Mouse (Mus musculus): ENCODE results near the gene Hist1h4f. TPM values are rescaled to one million over a fixed set of nuclear protein-coding genes. Genes with fewer than 3 reads are reported as not detected.
"Not testable (repeated sequence)": the region's sequence is repeated elsewhere in the genome, so short reads cannot be mapped to it uniquely, and the experiment has no call there.

Hist1h4f gene
- polyA plus RNA-seq, 1 experiment from 2014 or later, result 2.7 TPM

GRCm38 (mm10) chr13:23541497-23541896 lies 10.0 kb downstream of the Hist1h4f start:
- no peaks in the 10 kb centered on the region for H3K9me3 ChIP-seq (ENCODE audit: low read depth, low read length)
- ATAC-seq (ENCODE audit: insufficient read depth) (no peak), DNase-seq (no peak)
- H3K27me3 ChIP-seq (ENCODE audit: insufficient read depth, low read length), result no peaks in the 10 kb centered on the region
- 0 out of 2 replicates have a peak, but pooled peaks cover 3% of the 10 kb centered on the region for H3K4me1 ChIP-seq (ENCODE audit: insufficient read depth)
- H3K9ac ChIP-seq, result no peak overlapping the region; the same call in 1 of the 2 replicates
- H3K27ac ChIP-seq (ENCODE audit: low read depth), result no peak overlapping the region
- no peak for TF ChIP-seq CTCF (IDR thresholded peaks at IDR 0.05; ENCODE audit: low read depth)
- WGBS, result 80% methylated on average over 3 of the region's 3 CpGs
- no peak overlapping the region for H3K4me3 ChIP-seq (ENCODE audit: low read depth, low read length)
- H3K4me2 ChIP-seq, result peak overlapping the region; percentile 86
- no peaks in the 10 kb centered on the region for H3K36me3 ChIP-seq (ENCODE audit: insufficient read depth)

GRCm38 (mm10) chr13:23539821-23540220 lies 11.6 kb downstream of the Hist1h4f start:
- H3K36me3 ChIP-seq (ENCODE audit: insufficient read depth); ATAC-seq (ENCODE audit: insufficient read depth); DNase-seq; H3K9ac ChIP-seq; H3K4me3 ChIP-seq (ENCODE audit: low read depth, low read length); H3K4me1 ChIP-seq (ENCODE audit: insufficient read depth); H3K4me2 ChIP-seq; H3K27me3 ChIP-seq (ENCODE audit: insufficient read depth, low read length); H3K9me3 ChIP-seq (ENCODE audit: low read depth, low read length); H3K27ac ChIP-seq (ENCODE audit: low read depth): not testable (repeated sequence)
- 71% methylated on average over 1 of the region's 1 CpGs for WGBS

DNA sequence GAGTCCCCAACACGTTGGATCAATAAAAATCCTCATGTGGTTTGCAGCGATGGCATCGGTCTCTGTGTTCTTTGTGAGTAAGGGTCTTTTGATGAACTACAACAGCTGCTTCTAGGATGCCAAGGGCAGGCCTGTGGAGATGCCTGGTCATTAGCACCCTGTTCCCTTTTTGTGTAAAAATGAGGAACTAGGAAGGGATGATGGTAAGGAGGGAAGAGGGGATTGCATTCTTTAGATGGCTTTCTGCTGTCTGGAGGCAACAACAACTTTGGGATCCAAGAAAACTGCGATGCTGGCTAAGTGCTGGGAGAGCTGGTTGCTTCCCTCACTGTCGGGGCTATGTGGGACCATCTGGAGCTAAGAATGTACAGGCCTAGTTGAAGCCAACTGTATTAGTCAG lies 13.2 kb downstream of the Hist1h4f start:
- 76% methylated on average over 5 of the region's 5 CpGs for WGBS
- H3K4me2 ChIP-seq, result no peak overlapping the region

DNA sequence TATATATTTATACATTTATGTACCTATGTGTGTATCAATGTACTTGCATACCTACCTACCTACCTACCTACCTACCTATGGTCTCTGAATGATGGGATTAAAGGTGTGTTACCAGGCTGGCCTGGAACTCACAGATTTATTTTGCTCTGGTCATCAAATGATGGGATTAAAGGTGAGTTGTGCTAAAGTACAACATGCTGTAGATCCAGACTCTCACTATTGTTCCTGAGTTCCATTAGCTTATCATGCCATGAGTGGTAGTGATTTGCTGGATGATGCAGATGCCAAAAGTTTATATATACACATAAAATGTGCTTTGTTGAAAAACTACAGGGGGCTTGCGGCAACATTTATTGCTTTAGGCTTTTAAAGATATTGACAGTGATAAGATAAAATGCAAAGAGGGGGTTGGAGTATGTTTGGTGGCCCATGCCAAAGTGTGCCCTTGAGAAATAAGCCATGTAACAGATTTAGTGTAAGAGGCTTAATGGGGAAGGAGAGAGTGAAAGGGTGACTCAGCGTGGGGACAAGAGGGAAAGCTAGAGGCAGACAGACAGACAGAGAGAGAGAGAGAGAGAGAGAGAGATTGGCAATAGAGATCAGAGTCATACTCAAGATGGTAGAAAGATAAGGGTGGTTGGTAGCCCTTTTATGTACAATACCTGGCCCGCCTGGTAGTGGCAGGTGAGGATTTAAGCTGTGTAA lies 14.3 kb downstream of the Hist1h4f start:
- 59% methylated on average over 3 of the region's 3 CpGs for WGBS
- H3K27ac ChIP-seq (ENCODE audit: low read depth), result peak overlapping the region; percentile 99; the same call in 1 of the 2 replicates
- H3K4me3 ChIP-seq (ENCODE audit: low read depth, low read length), result peak overlapping the region; percentile 53
- no peaks in the 10 kb centered on the region for H3K36me3 ChIP-seq (ENCODE audit: insufficient read depth)
- peaks cover 13% of the 10 kb centered on the region; the same call in 1 of the 2 replicates for H3K4me1 ChIP-seq (ENCODE audit: insufficient read depth)
- no peak for ATAC-seq (ENCODE audit: insufficient read depth)
- H3K9me3 ChIP-seq (ENCODE audit: low read depth, low read length), result no peaks in the 10 kb centered on the region
- peak overlapping the region; percentile 63 for H3K4me2 ChIP-seq
- no peak for DNase-seq
- no peaks in the 10 kb centered on the region for H3K27me3 ChIP-seq (ENCODE audit: insufficient read depth, low read length)
- peak overlapping the region; percentile 75 for H3K9ac ChIP-seq
- no peak for TF ChIP-seq CTCF (IDR thresholded peaks at IDR 0.05; ENCODE audit: low read depth)

More for the DNA sequence above, 13.2 kb downstream of the Hist1h4f start:
- TF ChIP-seq CTCF (IDR thresholded peaks at IDR 0.05; ENCODE audit: low read depth), result no peak
- Histone ChIP-seq H3K4me3 (ENCODE audit: low read depth, low read length) (no peak overlapping the region), H3K27me3 (ENCODE audit: insufficient read depth, low read length) (no peaks in the 10 kb centered on the region), H3K27ac (ENCODE audit: low read depth) (no peak overlapping the region), H3K36me3 (ENCODE audit: insufficient read depth) (no peaks in the 10 kb centered on the region), H3K9me3 (ENCODE audit: low read depth, low read length) (no peaks in the 10 kb centered on the region), H3K9ac (no peak overlapping the region), H3K4me1 (ENCODE audit: insufficient read depth) (0 out of 2 replicates have a peak, but pooled peaks cover 3% of the 10 kb centered on the region)
- DNase-seq (no peak), ATAC-seq (ENCODE audit: insufficient read depth) (no peak)

DNA sequence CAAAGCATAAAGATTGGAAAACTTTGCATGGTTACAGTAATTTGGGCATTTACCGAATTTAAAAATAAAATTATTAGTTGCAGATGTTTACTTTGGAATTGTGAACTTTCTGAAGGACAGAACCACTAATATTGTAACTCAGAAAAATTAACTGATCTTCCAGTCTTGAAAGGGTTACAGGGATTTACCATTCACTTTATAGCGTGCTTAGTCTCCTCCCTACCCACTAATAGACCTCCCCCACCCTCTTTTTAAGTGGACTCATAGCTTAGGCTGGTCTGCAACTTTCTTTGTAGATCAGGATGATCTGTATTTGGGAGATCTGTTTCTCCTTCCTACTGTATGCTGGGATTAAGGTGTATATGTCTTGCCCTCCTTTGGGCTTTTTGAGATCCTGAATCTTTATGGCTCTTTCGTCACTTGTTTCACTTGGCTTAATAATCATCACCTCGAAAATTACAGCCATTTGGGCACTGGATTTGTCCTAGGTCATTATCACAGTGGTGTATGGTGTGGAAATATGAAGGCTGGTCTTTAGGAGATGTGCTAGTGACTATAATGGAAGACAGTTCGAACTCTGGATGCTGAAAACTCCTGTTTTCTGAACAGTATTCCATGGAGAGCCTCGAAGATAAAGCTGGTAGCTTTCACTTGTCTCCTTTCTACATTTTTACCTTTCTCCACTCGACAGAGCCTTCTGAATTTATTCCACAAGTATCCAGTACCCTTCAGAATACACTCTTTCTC lies 15.2 kb downstream of the Hist1h4f start:
- 11% methylated on average over 7 of the region's 7 CpGs for WGBS
- no peak for TF ChIP-seq CTCF (IDR thresholded peaks at IDR 0.05; ENCODE audit: low read depth)
- Histone ChIP-seq H3K27me3 (ENCODE audit: insufficient read depth, low read length) (no peaks in the 10 kb centered on the region), H3K4me3 (ENCODE audit: low read depth, low read length) (peak overlapping the region; percentile 53), H3K9ac (peak overlapping the region; percentile 75), H3K27ac (ENCODE audit: low read depth) (peak overlapping the region; percentile 99), H3K36me3 (ENCODE audit: insufficient read depth) (no peaks in the 10 kb centered on the region), H3K4me1 (ENCODE audit: insufficient read depth) (peaks cover 13% of the 10 kb centered on the region; the same call in 1 of the 2 replicates), H3K4me2 (peak overlapping the region; percentile 63), H3K9me3 (ENCODE audit: low read depth, low read length) (no peaks in the 10 kb centered on the region)
- peak; percentile 64 for DNase-seq
- ATAC-seq (ENCODE audit: insufficient read depth), result no peak

DNA sequence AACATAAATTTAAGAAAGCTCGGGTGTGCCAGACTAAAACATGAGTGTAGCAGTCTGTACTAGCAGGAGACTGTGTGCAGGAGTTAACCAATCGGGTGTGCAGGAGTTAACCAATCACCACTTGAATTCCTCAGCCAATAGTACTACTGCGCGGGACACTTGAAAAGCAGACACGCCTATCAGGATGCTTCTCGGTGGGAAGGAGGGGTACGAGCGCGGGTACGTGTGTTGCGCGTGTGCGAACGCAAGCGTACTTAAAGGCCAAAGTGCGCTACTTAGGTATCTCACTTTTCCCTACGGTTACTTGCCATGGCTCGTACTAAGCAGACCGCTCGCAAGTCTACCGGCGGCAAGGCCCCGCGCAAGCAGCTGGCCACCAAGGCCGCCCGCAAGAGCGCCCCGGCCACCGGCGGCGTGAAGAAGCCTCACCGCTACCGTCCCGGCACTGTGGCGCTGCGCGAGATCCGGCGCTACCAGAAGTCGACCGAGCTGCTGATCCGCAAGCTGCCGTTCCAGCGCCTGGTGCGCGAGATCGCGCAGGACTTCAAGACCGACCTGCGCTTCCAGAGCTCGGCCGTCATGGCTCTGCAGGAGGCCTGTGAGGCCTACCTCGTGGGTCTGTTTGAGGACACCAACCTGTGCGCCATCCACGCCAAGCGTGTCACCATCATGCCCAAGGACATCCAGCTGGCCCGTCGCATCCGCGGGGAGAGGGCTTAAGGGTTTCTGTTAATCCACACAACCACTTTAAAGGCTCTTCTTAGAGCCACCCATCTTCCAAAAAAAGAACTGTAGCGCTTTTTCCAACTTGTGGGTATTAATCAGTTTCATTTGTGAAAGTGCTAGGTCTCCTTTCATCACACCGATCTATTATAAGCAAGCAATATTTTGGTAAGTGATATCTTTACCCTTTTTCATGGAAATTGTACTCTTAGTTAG lies 16.0 kb downstream of the Hist1h4f start, which contains the start of gene Hist1h3g:
Hist1h3g (plus strand) TSS at position 286 of the 939 bp plus-strand sequence.
- peak; percentile 90 for ATAC-seq (ENCODE audit: insufficient read depth)
- under 1% methylated on average over 48 of the region's 62 CpGs for WGBS

More for the DNA sequence above, 16.0 kb downstream of the Hist1h4f start, which contains the start of gene Hist1h3g:
- DNase-seq, result peak; percentile 97
- Histone ChIP-seq H3K4me2 (peak within 1 kb of the TSS; percentile 63), H3K4me1 (ENCODE audit: insufficient read depth) (peaks cover 13% of the 10 kb centered on the region; the same call in 1 of the 2 replicates), H3K27ac (ENCODE audit: low read depth) (peak within 1 kb of the TSS; percentile 99), H3K4me3 (ENCODE audit: low read depth, low read length) (peak within 1 kb of the TSS; percentile 53), H3K9ac (peak within 1 kb of the TSS; percentile 75)
- not testable (repeated sequence) for H3K27me3 ChIP-seq (ENCODE audit: insufficient read depth, low read length); H3K36me3 ChIP-seq (ENCODE audit: insufficient read depth); H3K9me3 ChIP-seq (ENCODE audit: low read depth, low read length)
